Mouse (Mus musculus) heart, adult 2 months (tissue): ENCODE measurements around the gene Stard9.

Experiments used
- CTCF ChIP-seq: fragments of 200-600 bp; IDR thresholded peaks from 2 replicates; pipeline ENCODE4 v1.8.1; 2022; ENCODE audit warnings: antibody characterized with exemption, mild to moderate bottlenecking, moderate library complexity
- POLR2A ChIP-seq: fragments of 200-500 bp; IDR thresholded peaks from 2 replicates; pipeline ENCODE4 v1.6.1; 2011; ENCODE audit warnings: mild to moderate bottlenecking, low read depth, low read length, control low read depth; ENCODE audit not compliant: insufficient read depth

DNA sequence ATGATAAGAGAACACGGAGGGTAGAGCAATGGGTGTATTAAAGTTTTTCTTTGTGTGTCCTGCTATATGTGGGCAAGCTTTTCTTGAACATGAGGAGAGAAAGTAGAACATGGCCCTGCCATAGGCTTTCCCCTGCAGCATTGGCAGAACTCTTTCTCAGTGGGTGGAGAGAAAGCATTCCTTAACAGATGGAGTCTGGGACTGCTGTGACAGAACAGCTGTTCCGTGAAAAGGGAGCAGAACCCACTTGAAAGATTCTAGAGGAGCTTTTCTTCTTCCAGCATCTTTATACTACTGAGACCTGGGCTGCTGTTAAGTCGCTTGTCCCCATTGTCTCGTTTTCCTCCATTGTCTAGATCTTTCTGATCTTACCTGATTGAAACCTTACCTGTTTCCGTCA lies 39.2 kb upstream of the Stard9 start:
- no peak for TF ChIP-seq POLR2A
- TF ChIP-seq CTCF, result no peak
